Mouse (Mus musculus): ENCODE measurements around the gene Amigo3. TPM values are rescaled to one million over a fixed set of nuclear protein-coding genes. Genes with fewer than 3 reads are reported as not detected.

Amigo3 gene
- polyA plus RNA-seq, 1 experiment from 2014 or later: 0.86 TPM

GRCm38 (mm10) chr9:108083561-108083960 lies 30.6 kb downstream of the Amigo3 start:
- peak overlapping the region; percentile 63 for H3K27ac ChIP-seq (ENCODE audit: low read depth)
- H3K4me1 ChIP-seq (ENCODE audit: insufficient read depth): peaks cover 52% of the 10 kb centered on the region
- peaks cover 52% of the 10 kb centered on the region for H3K36me3 ChIP-seq (replicated peaks; ENCODE audit: insufficient read depth, low read length)
- ATAC-seq (no peak), DNase-seq (no peak)
- H3K9ac ChIP-seq (replicated peaks): peak overlapping the region; percentile 42
- TF ChIP-seq CTCF (IDR thresholded peaks at IDR 0.05; ENCODE audit: low read depth): no peak
- TF ChIP-seq EP300 (IDR thresholded peaks at IDR 0.05; ENCODE audit: low read depth): peak; percentile 75
- H3K4me3 ChIP-seq (ENCODE audit: low read depth, low read length): no peak overlapping the region
- WGBS (ENCODE audit: insufficient replicate concordance): 58% methylated on average over 6 of the region's 6 CpGs
- no peaks in the 10 kb centered on the region for H3K27me3 ChIP-seq (ENCODE audit: insufficient read depth, low read length)
- H3K9me3 ChIP-seq (ENCODE audit: low read length): no peaks in the 10 kb centered on the region
- H3K4me2 ChIP-seq (ENCODE audit: low read depth, low read length): peak overlapping the region; percentile 56

GRCm38 (mm10) chr9:108085261-108085660 lies 32.3 kb downstream of the Amigo3 start:
- H3K36me3 ChIP-seq (replicated peaks; ENCODE audit: insufficient read depth, low read length): peaks cover 69% of the 10 kb centered on the region
- peak overlapping the region; percentile 24 for H3K9ac ChIP-seq (replicated peaks)
- no peak for DNase-seq
- ATAC-seq: no peak
- peak overlapping the region; percentile 63 for H3K27ac ChIP-seq (ENCODE audit: low read depth)
- no peaks in the 10 kb centered on the region for H3K9me3 ChIP-seq (ENCODE audit: low read length)
- no peak overlapping the region for H3K4me2 ChIP-seq (ENCODE audit: low read depth, low read length)
- peaks cover 44% of the 10 kb centered on the region for H3K4me1 ChIP-seq (ENCODE audit: insufficient read depth)
- no peak for TF ChIP-seq CTCF (IDR thresholded peaks at IDR 0.05; ENCODE audit: low read depth)
- TF ChIP-seq EP300 (IDR thresholded peaks at IDR 0.05; ENCODE audit: low read depth): no peak
- no peak overlapping the region for H3K4me3 ChIP-seq (ENCODE audit: low read depth, low read length)
- 78% methylated on average over 4 of the region's 4 CpGs for WGBS (ENCODE audit: insufficient replicate concordance)
- H3K27me3 ChIP-seq (ENCODE audit: insufficient read depth, low read length): no peaks in the 10 kb centered on the region

- H3K27me3 ChIP-seq (ENCODE audit: insufficient read depth, low read length): no peaks in the 10 kb centered on the region
- no peak overlapping the region for H3K27ac ChIP-seq (ENCODE audit: low read depth)
- ATAC-seq (no peak), DNase-seq (no peak)
- no peak overlapping the region for H3K4me3 ChIP-seq (ENCODE audit: low read depth, low read length)
- no peaks in the 10 kb centered on the region for H3K9me3 ChIP-seq (ENCODE audit: low read length)
- H3K4me1 ChIP-seq (ENCODE audit: insufficient read depth): peaks cover 17% of the 10 kb centered on the region
- no peak for TF ChIP-seq EP300 (IDR thresholded peaks at IDR 0.05; ENCODE audit: low read depth)
- TF ChIP-seq CTCF (IDR thresholded peaks at IDR 0.05; ENCODE audit: low read depth): no peak
- H3K36me3 ChIP-seq (replicated peaks; ENCODE audit: insufficient read depth, low read length): peaks cover 74% of the 10 kb centered on the region
- H3K4me2 ChIP-seq (ENCODE audit: low read depth, low read length): no peak overlapping the region
- 91% methylated on average over 7 of the region's 7 CpGs for WGBS (ENCODE audit: insufficient replicate concordance)
- H3K9ac ChIP-seq (replicated peaks): no peak overlapping the region
These were observed 37.7 kb downstream of the Amigo3 start for GRCm38 (mm10) chr9:108090611-108091120.

DNA sequence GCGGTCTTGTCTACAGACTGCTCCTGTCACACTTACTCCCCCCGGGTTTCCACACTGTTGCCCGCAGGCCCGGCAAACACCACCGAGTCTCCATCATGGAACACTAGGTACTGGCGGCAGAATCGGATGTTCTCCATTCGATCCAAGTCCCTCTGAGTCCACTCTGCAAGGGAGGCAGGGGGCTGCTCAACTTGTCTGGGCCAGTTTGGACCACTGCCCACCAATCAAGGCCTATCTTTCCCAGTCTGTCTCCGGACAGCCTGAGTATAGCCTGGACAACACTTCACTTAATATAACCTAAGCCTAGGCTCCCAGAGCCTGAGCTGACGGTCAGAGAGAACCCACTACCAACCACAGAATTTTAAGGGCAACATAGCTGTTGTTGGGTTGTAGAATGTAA lies 40.6 kb downstream of the Amigo3 start:
- Histone ChIP-seq H3K36me3 (replicated peaks; ENCODE audit: insufficient read depth, low read length) (peaks cover 44% of the 10 kb centered on the region), H3K27me3 (ENCODE audit: insufficient read depth, low read length) (no peaks in the 10 kb centered on the region), H3K9ac (replicated peaks) (peak overlapping the region; percentile 92), H3K4me1 (ENCODE audit: insufficient read depth) (peaks cover 31% of the 10 kb centered on the region), H3K9me3 (ENCODE audit: low read length) (no peaks in the 10 kb centered on the region), H3K4me2 (ENCODE audit: low read depth, low read length) (peak overlapping the region; percentile 92), H3K4me3 (ENCODE audit: low read depth, low read length) (peak overlapping the region; percentile 76), H3K27ac (ENCODE audit: low read depth) (peak overlapping the region; percentile 98)
- 63% methylated on average over 10 of the region's 10 CpGs for WGBS (ENCODE audit: insufficient replicate concordance)
- no peak for ATAC-seq
- DNase-seq: no peak
- TF ChIP-seq CTCF (IDR thresholded peaks at IDR 0.05; ENCODE audit: low read depth): no peak
- TF ChIP-seq EP300 (IDR thresholded peaks at IDR 0.05; ENCODE audit: low read depth): no peak

- H3K4me2 ChIP-seq (ENCODE audit: low read depth, low read length): peak within 1 kb of the TSS; percentile 92
These were observed 41.4 kb downstream of the Amigo3 start, which contains the start of gene Apeh for GRCm38 (mm10) chr9:108094184-108094941. Gene Apeh (minus strand): TSS chr9:108094606.

DNA sequence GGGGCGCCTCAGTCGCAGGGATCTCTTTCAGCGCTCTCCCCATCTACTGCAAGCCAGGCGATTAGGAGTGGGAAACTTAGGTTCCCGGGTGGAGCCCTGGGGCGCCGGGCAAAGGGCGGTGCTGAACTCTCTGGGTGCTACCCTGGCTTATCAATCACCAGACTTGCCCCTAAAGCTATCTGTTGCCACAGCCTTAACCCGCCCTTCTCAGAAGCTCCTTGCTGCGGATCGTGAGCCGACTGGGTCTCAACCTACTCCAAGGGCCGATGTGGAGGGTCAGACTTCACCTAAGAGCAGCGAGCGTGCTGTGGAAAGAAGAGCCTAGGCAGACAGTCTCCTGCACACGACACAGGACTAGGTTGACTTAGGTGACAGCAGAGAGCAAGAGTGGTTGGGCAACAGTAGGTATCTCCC lies 42.0 kb downstream of the Amigo3 start:
- no peaks in the 10 kb centered on the region for H3K9me3 ChIP-seq (ENCODE audit: low read length)
- no peaks in the 10 kb centered on the region for H3K27me3 ChIP-seq (ENCODE audit: insufficient read depth, low read length)
- H3K27ac ChIP-seq (ENCODE audit: low read depth): peak overlapping the region; percentile 98
- peak; percentile 87 for DNase-seq
- TF ChIP-seq EP300 (IDR thresholded peaks at IDR 0.05; ENCODE audit: low read depth): peak; percentile 95
- TF ChIP-seq CTCF (IDR thresholded peaks at IDR 0.05; ENCODE audit: low read depth): no peak
- peaks cover 30% of the 10 kb centered on the region for H3K36me3 ChIP-seq (replicated peaks; ENCODE audit: insufficient read depth, low read length)
- peak overlapping the region; percentile 92 for H3K9ac ChIP-seq (replicated peaks)
- peak overlapping the region; percentile 76 for H3K4me3 ChIP-seq (ENCODE audit: low read depth, low read length)
- ATAC-seq: peak; percentile 79
- peaks cover 33% of the 10 kb centered on the region for H3K4me1 ChIP-seq (ENCODE audit: insufficient read depth)
- under 1% methylated on average over 16 of the region's 16 CpGs for WGBS (ENCODE audit: insufficient replicate concordance)
- H3K4me2 ChIP-seq (ENCODE audit: low read depth, low read length): peak overlapping the region; percentile 92

More at GRCm38 (mm10) chr9:108094184-108094941, 41.4 kb downstream of the Amigo3 start, which contains the start of gene Apeh:
- peak; percentile 99 for DNase-seq
- H3K27me3 ChIP-seq (ENCODE audit: insufficient read depth, low read length): no peaks in the 10 kb centered on the region
- peak within 1 kb of the TSS; percentile 76 for H3K4me3 ChIP-seq (ENCODE audit: low read depth, low read length)
- H3K27ac ChIP-seq (ENCODE audit: low read depth): peak within 1 kb of the TSS; percentile 98
- TF ChIP-seq EP300 (IDR thresholded peaks at IDR 0.05; ENCODE audit: low read depth) (no peak; the same call in 1 of the 2 replicates), CTCF (IDR thresholded peaks at IDR 0.05; ENCODE audit: low read depth) (peak; percentile 33; the same call in 1 of the 2 replicates)
- H3K9ac ChIP-seq (replicated peaks): peak within 1 kb of the TSS; percentile 92
- no peaks in the 10 kb centered on the region for H3K9me3 ChIP-seq (ENCODE audit: low read length)
- WGBS (ENCODE audit: insufficient replicate concordance): under 1% methylated on average over 52 of the region's 52 CpGs
- peak; percentile 83 for ATAC-seq
- peaks cover 37% of the 10 kb centered on the region for H3K36me3 ChIP-seq (replicated peaks; ENCODE audit: insufficient read depth, low read length)
- H3K4me1 ChIP-seq (ENCODE audit: insufficient read depth): peaks cover 33% of the 10 kb centered on the region
